Mouse (Mus musculus) v-Abl transformed pro-B cells (cell line): ENCODE results near the gene Tcea3.

Experiments used
- in situ Hi-C, 2 experiments: fragments of 400-800 bp; cut with MboI; formaldehyde crosslinking; loops; one replicate each; pipeline ENCODE4 v1.15.1; 2025; ENCODE audit not compliant: unreplicated experiment in 2 of 2

Tcea3 gene

DNA sequence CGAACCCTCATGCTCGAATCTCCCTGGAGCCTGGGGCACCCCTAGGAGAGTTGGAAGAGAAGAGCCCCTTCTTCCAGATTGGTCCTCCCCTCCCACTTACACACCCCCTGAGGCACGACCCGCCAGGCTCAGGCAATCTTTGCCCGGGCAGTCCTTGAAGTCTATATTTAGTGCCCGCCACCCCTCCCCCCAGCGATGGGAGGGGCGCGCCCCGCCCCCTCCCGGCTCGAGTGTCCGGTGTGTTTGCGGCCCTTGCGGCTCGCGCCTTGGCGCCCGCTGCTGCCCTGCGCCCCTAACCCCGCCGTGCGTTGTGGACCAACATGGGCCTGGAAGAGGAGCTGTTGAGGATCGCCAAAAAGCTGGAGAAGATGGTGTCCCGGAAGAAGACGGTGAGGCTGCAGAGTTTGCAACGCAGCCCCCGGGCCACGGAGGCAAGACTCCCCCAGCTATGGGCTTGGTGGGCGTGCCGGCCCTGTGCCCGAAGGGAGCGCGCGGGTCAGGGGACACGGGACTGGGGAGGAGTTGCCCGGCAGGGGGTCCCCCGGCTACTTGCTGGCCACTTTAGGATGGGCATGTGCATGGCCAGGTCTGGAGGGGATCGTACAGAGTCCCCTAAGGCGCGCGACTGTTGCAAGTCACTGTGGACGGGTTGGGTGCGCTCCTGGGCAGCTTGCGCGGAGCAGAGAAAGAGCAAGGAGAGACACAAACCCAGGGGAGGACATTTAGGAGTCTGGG lies at the start of gene Tcea3:
TSS of gene Tcea3 (plus strand) at position 1 of the 735 bp plus-strand sequence.
- in situ Hi-C loops: loop anchor here in 1 of 2 experiments (10.0 kb wide), 1 partner anchor 377 kb away; the partner anchor contains the start of gene Lactbl1

DNA sequence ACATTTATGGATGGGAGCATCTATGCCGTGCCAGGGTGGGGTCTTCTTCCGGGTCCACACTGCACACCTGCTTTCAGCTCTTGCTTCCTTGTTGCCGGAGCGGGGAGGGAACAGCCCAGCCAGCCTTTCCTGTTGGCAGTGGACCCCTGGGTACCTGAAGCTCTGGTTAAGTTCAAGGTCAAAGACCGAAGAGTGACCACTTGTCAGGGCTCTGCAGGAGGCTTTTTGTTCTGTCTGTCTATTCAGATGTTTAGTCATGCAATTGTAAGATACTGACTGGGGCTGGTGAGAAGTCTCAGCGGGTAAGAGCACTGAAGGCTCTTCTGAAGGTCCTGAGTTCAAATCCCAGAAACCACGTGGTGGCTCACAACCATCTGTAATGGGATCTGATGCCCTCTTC lies 48.7 kb upstream of the Tcea3 start:
- in situ Hi-C loops: loop anchor here (5.0 kb wide), 1 partner anchor 37 kb away; no protein-coding TSS in a partner anchor

DNA sequence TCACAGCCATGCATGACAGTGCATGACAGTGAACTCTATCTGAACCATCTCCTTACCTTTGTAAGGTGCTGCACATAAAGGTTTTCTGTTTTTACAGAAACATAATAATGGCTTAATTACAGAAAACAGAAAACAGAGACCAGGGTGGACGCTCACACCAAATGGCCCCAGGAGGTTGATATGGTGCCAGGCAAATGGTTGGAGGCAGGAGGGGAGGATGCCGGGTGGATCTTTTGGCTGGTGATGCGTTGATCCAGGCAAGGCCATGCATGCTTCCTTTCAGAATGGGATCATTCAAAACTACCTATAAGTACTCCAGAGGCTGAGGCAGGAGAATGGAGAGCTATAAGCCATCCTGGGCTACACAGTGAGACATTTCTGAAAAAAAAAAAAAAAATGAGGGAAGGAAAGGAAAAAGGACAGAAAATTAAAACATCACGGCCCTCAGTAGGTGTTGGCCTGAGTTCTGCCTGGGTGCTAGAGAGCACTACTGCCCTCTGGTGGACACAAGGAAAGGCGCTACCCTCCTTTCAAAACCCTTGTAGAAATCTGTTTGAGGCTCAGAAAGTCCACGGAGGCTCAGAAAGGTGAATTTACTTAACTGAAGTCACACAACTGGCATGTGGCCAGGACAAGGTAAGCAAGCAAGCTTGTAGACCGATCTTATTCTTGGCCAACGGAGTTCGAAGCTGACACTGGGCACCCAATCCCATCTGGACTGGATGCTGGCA lies 47.8 kb upstream of the Tcea3 start:
- in situ Hi-C loops: loop anchor here (5.0 to 25.0 kb wide), 4 partner anchors 37 to 863 kb away; partner anchors contain the start of gene Lactbl1 (in 1 of the 2)

DNA sequence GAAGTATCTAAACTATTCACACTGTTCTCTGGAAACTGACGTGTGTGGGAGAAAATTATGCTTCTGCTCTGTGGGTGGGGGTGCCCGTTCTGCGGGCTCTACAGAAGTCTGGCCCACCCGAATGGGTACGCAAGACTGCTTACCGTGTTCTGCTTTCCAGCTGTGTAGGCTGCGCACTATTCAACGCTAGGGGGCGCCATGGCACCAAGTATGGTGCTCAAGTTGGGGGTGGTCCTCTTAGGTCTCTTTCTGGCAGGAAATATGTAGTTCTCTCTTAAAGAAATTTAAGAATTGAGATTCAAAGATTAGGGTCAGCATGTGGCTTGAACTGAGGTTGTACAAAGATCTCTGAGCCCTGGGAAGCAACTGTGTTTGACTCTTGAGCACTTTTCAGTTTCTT lies 45.0 kb upstream of the Tcea3 start:
- in situ Hi-C loops: loop anchor here (5.0 to 25.0 kb wide), 3 partner anchors 40 to 860 kb away; partner anchors contain the start of gene Lactbl1 (in 1 of the 2)

DNA sequence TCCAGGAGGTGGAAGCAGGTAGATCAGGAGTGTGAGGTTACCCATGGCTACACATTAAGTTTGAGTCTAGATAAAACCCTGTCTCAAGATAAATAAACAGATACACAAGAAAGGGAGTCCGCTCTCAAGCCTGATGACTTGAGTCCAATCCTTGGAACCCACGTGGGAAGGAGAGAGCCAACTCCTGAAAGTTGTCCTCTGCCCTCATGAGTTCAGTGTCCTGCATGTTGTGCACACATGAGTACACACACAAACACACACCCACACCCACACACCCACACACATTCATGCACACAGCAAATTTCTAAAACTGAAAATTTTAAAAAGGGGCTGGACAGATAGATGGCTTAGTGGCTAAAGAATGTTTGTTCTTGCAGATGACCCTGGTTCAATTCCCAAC lies 42.8 kb upstream of the Tcea3 start:
- in situ Hi-C loops: loop anchor here (5.0 to 25.0 kb wide), 3 partner anchors 38 to 858 kb away; partner anchors contain the start of gene Lactbl1 (in 1 of the 2)

DNA sequence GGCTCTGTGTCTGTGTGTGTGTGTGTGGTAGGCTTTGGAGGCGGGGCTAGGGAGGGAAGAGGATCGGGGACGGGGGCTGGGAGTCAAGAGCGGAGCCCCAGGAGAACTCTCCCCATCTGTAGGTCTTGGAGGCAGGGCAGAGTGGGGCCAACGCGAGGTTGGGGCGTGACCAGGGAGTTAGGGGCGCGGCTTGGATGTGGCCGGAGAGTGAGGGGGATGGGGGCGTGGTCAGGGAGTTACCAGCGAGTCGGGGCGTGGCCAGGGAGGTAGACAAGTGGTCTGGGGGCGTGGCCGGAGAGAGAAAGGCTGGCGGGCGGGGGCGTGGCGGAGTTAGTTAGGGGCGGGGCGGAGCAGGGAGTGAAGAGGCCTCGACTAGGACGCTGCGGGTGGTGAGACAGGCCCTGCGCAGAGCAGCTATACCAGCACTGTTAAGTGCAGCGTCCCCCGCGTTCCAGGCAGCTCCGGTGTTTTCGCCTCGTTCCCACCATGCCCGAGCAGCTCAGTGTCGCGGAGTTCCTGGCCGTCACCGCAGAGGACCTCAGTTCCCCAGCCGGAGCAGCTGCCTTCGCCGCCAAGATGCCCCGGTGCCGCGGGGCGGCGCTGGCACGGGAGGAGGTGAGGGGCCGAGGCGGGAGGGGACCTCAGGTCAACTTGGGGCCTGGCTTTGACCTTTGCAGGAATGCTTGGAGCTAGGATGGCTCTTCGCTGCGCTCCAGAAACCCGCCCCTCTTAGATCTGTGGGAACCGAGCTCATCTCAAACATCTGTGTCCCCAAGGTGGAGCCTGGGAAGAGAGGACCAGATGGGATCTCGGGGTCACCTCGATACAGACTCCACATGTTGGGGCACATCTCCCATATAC lies 41.3 kb upstream of the Tcea3 start, which contains the start of gene Asap3:
TSS of gene Asap3 (plus strand) at position 333 of the 861 bp plus-strand sequence.
- in situ Hi-C loops: loop anchor here (5.0 to 25.0 kb wide), 3 partner anchors 36 to 856 kb away; partner anchors contain the start of gene Lactbl1 (in 1 of the 2)

DNA sequence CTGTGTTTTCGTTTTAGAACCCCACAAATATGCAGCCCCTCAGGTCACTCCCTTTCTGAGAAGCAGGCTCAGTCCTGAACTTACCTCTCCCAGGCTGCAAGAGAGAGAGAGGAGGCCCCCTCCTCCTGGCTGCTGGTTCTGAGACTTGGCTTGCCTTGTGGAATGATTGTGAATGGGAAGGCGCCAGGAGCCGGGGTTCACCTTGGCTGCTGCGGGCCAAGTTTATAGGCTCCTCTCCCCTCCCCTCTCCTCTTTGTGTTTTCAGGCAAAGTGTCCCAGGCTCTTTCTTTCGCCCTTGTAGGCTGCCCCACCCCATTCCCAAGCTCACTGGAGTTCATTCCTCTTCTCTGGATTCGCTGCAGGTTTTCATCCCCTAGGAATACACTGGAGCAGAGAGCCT lies 40.6 kb upstream of the Tcea3 start:
- in situ Hi-C loops: loop anchor here (5.0 to 25.0 kb wide), 3 partner anchors 35 to 855 kb away; partner anchors contain the start of gene Lactbl1 (in 1 of the 2)

DNA sequence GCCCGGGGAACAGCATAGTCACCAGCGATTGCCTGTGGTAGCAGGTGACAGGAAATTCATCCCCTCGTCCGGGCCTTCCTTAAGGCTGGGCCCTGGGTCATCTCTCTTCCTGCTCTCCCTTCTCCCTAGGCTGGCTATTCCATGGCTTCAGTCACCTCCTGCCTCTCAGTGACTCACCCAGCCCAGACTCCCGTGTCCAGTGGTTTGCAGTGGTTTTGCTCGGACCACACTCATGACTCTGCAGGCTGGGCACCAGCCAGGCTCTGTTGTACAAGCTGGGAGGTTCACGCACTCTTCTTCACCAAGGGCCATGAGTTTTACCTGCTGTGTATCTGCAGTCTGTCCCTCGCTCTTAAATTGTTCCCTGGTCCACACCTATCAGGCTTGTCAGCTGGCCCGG lies 36.6 kb upstream of the Tcea3 start:
- in situ Hi-C loops: loop anchor here (25.0 kb wide), 1 partner anchor 851 kb away; no protein-coding TSS in a partner anchor

DNA sequence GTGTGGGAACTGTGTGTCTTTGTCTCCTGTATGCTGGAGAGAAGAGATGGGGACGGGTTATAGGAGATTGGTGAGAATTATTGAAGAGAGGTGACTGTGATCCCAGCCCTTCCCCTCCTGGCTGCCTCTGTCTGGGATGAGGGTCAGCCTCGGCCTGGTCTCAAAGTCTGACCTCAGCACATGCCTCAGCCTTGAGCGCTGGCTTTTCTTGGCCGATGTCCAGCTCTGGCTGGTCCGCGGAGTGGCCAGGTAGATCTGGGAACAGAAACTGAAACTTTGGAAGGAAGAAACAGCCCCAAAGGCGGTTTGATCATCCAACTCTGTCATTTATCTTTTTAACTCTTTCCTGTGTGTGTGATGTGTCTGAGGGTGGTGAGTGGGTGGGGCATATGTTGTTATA lies 33.9 kb upstream of the Tcea3 start:
- in situ Hi-C loops: loop anchor here (25.0 kb wide), 1 partner anchor 849 kb away; no protein-coding TSS in a partner anchor

DNA sequence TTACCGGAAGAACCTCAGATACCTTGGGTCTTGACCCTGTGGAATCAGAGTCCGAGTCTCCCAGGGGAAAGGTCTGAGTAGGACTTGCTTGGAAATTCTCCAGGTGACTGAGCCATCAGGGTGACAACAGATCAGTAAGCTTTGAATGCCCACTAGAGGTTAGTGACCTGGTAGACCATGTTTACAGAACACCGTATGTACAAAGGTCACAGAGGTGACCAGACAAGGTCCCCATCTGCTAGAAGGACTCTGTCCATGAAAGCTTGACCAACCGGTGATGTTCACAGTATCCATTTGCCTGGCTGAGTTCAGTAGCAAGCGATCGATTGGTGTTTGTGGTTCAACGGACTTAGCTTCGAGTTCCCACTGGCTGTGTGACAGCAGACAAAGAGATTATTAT lies 32.7 kb upstream of the Tcea3 start:
- in situ Hi-C loops: loop anchor here (25.0 kb wide), 1 partner anchor 847 kb away; no protein-coding TSS in a partner anchor

DNA sequence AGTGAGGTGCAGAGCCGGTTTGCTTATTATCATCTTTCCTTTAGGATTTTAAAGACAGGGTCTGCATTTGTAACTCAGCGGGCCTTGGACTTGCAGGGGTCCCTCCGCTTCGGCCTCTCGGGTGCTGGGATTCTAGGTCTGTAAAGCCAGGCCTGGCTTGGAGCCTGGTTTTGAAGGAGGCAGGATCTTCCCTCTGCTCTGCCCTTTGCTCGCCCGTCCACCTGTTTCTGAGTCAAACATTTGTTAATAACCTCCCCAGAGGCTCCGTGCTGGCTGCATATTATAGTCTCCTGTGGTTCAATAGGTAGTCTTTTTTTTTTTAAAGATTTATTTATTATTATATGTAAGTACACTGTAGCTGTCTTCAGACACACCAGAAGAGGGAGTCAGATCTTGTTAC lies 32.0 kb upstream of the Tcea3 start:
- in situ Hi-C loops: loop anchor here (25.0 kb wide), 1 partner anchor 847 kb away; no protein-coding TSS in a partner anchor

DNA sequence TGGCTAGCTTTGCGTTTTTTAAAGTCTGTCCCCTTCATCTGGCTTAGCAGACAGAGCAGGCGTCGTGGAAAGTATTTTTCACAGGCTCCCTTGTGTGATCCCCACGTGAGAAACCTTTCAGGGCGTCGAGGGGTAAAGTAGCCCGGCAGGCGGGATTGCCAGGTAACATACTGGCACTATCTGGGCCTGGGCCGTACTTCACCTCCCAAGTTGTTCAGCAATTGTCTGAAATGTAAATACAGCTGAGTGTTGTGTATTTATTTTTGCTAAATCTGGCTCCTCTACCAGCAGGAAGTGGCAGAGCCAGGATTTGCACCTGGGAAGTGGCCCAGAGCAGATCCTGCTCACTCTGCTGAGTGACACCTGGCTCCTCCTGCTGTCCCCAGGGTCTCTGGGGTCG lies 30.5 kb upstream of the Tcea3 start:
- in situ Hi-C loops: loop anchor here (25.0 kb wide), 1 partner anchor 845 kb away; no protein-coding TSS in a partner anchor

DNA sequence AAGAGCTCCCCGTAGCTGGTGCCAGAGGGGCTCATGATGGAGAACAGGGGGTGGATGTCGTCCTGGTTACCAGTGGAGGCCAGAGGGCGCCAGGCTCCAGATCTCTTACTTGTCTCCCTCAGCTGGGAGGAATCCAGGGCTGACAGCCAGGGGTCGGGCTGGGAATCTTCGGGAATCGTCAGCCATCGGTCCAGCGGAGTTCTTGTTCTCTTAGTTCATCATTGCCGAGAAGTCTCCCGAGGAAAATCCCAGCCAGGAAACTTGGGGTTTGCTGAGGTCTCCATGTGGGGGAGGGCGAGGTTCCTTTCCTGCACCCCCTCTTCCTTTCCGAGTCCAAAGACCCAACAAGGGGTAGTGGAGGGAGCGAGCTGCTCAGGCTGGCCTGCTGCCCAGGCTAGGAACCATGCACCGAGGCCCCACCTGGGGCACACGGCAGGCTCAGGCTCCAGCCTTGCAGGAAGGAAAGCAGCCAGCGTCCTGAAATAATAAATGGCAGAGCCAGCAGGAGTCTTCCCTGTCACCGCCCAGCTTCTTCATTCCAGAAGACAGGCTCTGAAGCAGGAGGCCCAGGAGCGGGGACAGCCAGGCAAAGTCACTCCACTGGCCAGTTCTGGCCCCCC lies 28.8 kb upstream of the Tcea3 start:
- in situ Hi-C loops: loop anchor here (25.0 kb wide), 1 partner anchor 844 kb away; no protein-coding TSS in a partner anchor

DNA sequence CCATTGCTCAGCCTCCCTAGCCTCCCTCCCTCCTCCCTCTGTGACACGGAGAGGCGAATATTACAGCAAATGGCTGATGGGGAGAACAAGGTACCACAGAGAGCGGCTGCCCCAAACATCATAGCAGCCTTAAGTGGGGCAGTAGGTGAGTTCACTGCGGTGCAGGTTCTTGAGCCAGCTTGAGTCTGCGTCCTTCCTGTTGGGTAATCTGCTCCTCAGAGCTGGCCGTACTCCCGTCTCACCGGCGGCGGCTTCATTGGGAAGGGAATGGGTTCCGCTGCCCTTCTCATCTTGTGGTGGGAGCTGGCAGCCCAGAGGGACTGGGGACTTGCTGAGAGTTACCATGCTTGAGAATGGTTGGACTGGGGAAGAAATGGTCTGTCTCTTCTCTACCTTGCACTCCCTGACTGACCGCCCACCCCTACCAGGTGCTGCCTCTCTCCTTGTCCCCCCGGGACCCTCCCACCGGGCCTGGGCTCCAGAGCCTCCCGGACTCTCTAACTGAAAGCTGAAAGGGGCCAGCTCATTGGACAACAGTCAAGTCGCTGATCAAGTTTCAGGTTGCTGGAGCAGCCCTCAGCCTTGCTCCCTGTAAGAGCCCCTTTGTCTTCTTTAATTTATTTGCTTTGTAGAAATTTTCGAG lies 27.3 kb upstream of the Tcea3 start:
- in situ Hi-C loops: loop anchor here (25.0 kb wide), 1 partner anchor 842 kb away; no protein-coding TSS in a partner anchor

DNA sequence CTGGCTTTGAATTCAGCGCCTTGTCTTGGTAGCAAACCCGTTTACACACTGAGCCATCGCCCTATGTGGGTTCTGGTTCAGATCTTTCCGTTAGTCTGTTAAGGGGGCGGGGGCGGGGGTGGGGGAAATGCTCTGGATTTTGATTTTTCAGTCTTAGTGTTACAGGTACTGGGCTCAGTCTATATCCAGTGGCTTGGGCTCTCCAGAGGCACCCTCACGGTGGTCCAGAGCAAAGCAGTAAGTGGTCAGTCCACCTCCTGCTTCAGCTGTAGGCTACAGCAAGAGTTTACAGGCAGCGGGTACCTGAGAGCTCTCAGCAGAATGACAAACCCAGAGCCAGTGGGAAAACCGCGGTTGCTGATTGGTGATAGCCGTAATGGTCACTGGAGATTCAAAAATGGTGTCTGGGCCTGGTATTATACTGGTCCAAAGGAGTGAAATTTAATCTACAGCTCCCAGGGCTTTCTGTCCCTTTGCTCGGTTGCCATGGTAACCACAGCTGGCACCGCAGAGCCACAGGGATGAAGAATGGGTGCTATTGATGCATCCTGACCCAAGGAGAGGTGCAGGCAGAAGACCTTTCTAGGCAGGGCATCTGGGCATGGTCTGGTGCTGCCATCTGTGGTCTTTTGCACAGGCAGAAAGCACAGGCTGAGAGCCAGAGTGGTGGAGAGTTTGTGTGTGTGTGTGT lies 23.8 kb upstream of the Tcea3 start:
- in situ Hi-C loops: loop anchor here (25.0 kb wide), 1 partner anchor 839 kb away; no protein-coding TSS in a partner anchor

DNA sequence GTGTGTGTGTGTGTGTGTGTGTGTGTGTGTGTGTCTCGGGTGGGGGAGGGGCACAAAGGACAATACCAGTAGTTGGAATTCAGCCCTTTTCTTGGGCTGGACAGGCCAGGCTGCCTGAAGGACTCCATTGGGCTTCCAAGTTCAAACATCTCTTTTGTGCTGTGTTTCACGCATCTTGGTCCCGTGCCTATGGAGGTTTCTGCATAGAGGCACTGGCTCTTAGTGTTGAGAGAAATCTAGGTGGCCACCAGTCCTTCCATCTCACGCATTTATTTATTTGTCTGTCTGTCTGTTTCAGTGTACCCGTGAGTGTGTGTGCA lies 23.3 kb upstream of the Tcea3 start:
- in situ Hi-C loops: loop anchor here (25.0 kb wide), 1 partner anchor 838 kb away; no protein-coding TSS in a partner anchor

DNA sequence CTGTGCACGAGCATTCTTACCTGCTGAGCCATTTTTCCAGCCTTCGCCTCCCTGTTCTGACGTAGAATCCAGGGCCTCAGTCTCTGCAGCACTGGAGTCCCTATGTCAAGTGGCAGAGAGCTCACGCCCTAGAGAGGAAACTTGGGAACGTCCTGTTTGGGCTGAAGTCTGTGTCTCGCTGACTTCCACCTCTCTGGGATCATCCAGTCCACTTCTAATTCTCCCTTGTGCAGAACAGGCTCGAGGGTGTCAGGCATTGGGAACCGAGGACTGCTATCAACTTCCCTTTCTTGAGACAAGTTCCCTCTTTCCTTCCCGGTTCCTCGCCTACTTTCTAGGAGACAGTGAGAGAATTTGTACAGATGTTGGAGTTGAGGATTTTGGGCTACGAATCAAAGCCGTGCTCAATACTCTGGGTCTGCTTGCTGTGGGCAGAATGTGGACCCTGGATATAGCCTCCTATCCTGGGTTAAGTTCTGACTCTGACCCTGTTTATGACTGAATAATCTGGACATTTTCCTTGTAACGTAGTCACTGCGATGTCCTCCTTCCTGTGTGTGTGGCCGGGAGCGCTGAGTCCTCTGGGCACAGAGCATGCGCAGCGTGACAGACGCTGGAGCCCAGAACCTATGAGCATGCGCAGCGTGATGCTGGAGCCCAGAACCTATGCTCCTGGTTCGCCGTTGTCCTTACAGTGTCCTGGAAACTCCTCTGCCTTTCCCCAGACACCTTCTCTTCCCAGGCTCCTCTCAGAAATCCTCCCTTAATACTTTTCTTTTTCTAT lies 22.7 kb upstream of the Tcea3 start:
- in situ Hi-C loops: loop anchor here (25.0 kb wide), 1 partner anchor 837 kb away; no protein-coding TSS in a partner anchor
